Mouse (Mus musculus): ENCODE data around the gene Cacna1d.

DNA sequence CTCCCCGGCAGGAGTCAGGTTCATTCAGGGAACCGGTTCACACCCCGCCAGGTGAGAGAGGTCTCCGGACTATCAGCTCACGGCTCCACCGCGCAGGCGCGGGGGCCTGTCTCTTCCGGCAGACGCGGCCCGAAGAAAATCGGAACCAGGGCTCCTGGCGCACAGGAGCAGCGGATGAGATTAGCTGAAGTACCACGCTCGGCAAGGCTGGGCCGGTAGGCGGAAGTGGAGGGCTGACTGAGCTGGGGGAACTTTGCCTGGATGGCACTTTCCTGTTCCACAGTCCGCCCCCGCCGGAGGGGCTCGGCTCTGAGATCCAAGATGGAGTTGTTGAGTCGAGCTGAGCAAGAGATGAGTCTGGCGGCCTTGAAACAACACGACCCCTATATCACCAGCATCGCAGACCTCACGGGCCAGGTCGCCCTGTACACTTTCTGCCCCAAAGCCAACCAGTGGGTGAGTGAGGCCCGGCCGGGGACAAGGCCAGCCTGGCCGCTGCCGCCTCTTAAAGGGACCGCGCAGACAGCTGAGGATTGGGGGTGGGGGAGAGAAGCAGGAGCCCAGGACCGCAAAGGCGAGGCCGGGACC lies 11.8 kb downstream of the Cacna1d start, which contains the start of gene Dcp1a:
- TF ChIP-seq CTCF (IDR thresholded peaks at IDR 0.05; ENCODE audit: insufficient read depth, low read length) (no peak), POLR2A (IDR thresholded peaks at IDR 0.05; ENCODE audit: borderline replicate concordance, extremely low read depth, low read depth, low read length) (peak; percentile 84; the same call in 1 of the 2 replicates)
